Mouse (Mus musculus) liver, adult 2 months (tissue): ENCODE measurements around the gene Uqcc2.

Experiments used
- CTCF ChIP-seq: fragments of 200-500 bp; IDR thresholded peaks from 2 replicates; pipeline ENCODE4 v1.5.1; 2011; ENCODE audit warnings: low read depth, low read length, control low read depth
- POLR2A ChIP-seq: fragments of 200-500 bp; IDR thresholded peaks from 2 replicates; pipeline ENCODE4 v1.6.1; 2011; ENCODE audit warnings: low read length, control low read depth; ENCODE audit not compliant: insufficient read depth; ENCODE audit errors: extremely low read depth

DNA sequence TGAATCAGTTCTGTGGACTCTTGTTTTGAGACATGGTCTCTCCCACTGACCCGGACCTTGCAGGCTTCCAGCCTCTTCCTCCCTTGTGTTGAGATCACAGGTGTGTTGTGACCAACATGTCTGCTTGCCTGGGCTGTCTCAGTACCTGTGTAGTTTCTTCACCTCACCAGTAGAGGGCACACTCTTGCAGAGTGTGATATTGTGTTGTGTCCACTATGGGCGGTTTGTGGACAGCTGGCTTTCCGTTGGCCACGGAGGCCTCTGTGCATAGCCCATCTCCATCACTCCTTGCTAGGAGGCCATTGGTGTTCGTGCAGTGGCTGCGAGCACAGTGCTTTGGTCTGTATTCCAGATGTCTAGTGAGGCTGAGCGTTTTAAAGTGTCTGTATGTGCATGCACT is 56.6 kb downstream of the Uqcc2 start:
- TF ChIP-seq POLR2A (no peak), CTCF (peak; percentile 24; the same call in 1 of the 2 replicates)
